Mouse (Mus musculus) frontal cortex, adult 2 months (tissue): ENCODE data around the gene Ank2. TPM values are rescaled to one million over a fixed set of nuclear protein-coding genes. Genes with fewer than 3 reads are reported as not detected.
A peak's percentile ranks its signal among the peaks of the same experiment; 100 is the strongest.
"Not testable (repeated sequence)": the region's sequence is repeated elsewhere in the genome, so short reads cannot be mapped to it uniquely, and the experiment has no call there.

Source experiments
- DNase-seq, 2 experiments: peaks; one replicate each; pipeline ENCODE4 v3.0.0; 2022; ENCODE audit warnings: low spot score in 1 of 2; ENCODE audit errors: extremely low spot score in 1 of 2
- polyA plus RNA-seq: library from polyadenylated mRNA; depleted of rRNA; stranded (reverse); fragments of >200 nt; gene quantifications from 2 replicates; pipeline ENCODE4 v1.2.3, GENCODE M21; 2012

Gene Ank2
- polyA plus RNA-seq, 1 experiment = 402 TPM

DNA sequence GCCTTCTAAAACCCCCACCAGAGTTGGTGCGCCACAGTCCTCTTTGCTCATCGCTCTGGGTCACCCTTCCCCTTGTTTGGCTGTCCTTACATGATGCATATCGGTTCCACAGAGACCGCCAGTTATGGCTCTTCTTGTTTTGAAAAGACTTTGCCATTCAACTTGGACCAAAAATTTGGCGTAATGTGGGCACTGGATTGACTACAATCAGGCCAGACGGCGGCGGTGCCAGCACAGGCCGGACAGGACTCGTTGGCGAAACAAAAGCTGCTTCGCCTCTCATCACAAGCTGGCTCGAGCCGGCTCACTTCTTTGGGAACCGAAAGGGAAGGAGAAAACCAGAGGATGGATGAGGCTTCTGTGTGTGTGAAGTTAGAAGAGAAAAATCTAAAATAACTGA is 135.6 kb downstream of the Ank2 start:
- DNase-seq = peak in 1 of 2 experiments; percentile 47

GRCm38 (mm10) chr3:127362611-127363393 is 136.3 kb downstream of the Ank2 start:
- no peak for DNase-seq

- DNase-seq = no peak
Measured at GRCm38 (mm10) chr3:127361846-127362245, 137.3 kb downstream of the Ank2 start.

GRCm38 (mm10) chr3:127361384-127361783 is 137.8 kb downstream of the Ank2 start:
- no peak for DNase-seq

- DNase-seq = no peak
Measured at GRCm38 (mm10) chr3:127355252-127355651, 143.9 kb downstream of the Ank2 start.

DNA sequence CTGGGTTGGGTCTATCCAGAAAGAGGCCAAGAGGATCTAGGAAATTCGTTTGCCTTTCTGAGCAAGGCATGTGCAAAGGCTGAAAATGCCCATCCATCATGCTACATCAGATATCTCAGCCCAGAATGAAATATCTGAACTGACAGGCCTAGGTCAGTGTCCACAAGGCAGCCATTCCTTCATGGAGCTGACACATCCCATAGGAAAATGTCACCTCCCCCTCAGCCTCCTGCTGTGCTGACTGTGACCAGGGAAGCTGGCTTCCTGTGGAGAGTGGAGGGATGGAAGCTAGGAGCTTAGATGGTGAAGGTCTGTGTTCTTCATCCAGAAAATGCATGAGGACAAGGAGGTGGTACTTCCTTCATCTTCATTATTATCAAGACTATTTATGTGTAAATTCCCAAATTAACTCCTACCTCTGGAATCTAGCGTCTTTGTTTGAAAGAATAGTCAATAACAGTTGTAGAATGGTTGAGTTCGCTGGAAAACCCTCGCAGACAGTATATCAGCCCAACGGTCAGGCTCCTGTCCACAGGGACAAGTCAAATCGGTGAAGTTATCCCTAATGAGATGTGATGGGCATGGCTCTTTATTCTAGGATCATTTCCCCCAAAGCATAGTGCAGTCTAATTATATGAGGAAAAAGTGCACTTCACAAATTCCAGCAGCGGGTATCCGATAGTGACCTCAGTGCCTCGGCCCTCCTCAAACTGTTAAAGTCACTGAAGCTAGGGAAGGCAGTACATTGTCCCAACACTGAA is 148.4 kb downstream of the Ank2 start:
- DNase-seq = no peak

- no peak for DNase-seq
Measured at GRCm38 (mm10) chr3:127348926-127349325, 150.2 kb downstream of the Ank2 start.

- no peak for DNase-seq
Measured at GRCm38 (mm10) chr3:127345860-127346459, 153.2 kb downstream of the Ank2 start.

DNA sequence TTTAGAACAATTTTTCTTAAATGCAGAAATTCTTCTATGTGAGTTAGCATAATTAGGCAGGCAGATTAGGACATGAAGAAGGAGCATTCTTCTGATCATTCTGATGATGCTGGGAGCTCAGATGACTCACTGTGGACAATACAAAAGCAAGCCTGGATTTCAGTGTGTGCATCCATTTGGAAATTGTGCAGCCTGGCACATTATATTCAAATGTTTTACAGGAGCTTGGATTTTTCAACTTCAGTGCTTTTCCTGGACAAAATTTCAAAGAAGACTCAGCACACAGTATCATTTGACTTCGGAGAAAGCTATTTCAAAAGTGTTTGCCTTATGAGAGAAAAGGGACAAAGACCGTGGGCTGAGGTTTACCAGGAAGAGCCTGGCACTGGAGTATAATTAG is 157.8 kb downstream of the Ank2 start:
- DNase-seq = no peak

DNA sequence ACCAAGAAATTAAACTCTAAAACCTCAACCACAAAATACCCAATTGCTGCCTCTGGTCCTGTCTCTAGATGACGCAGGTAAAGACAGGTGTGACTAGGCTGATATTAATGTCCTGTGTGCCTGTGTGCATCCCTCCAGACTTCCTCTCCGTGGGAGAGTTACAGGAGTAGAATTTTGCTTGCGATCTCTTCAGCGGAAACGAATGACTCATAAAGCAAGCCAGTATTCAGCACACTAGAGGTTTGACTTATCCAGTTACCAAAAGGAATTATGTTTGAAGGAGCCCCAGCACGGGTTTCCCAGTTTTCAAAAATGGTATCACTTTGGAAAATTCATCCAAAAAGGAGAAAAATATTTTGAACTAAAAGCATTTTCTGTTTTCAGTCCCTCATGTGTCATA is 164.3 kb downstream of the Ank2 start:
- peak in 1 of 2 experiments; percentile 66 for DNase-seq

DNA sequence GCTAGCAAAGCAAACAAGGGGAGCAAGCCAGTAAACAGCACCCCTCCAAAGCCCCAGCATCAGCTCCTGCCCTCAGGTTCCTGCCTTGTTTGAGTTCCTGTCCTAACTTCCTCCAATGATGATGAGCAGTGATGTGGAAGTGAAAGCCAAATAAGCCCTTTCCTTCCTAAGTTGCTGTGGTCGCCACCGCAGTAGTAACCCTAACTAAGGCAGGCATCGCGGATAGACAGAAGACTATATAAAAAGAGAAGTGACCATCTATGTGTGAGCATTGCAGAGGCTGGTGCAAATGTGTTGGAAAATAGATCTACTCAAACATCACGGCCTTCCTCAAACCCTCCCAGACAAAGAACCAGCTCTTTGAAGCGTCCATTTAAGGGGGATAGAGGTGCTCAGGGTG is 167.6 kb downstream of the Ank2 start:
- DNase-seq = no peak

GRCm38 (mm10) chr3:127326355-127326754 is 172.8 kb downstream of the Ank2 start:
- no peak for DNase-seq

DNA sequence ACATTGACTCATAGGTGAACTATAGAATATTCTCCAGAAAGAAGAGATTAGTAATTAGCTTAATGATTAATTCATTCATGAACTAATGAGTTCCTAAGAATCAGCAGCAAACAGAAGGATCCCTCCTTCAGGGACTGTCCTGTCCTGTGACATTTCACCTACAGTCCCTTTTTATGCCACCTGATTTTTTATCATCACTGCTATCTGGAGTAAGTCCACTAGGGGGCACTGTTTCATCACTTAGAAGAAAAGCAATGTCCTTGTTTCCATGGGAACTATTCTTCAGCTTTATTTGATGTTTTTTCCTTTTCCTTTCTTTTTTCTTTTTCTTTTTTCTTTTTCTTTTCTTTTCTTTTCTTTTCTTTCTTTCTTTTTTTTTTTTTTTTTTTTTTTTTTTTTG is 176.3 kb downstream of the Ank2 start:
- peak; percentile 26 to 88 for DNase-seq

DNA sequence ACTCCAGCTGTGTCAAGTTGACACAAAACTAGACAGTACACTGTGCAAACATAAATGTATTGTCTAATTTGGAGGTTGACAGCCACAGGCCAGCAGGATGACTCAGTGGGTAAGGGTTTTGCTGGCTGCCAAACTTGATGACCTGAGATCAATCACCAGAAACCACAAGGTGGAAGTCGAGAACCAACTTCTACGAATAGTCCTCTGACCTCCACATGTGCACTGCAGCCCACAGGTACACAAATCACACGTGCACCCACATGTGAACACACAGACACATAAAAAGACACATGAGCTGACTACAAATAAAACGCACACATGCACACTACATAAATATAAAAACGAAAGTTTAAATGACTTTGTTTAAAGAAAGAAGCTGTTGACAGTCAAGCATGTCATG is 177.5 kb downstream of the Ank2 start:
- DNase-seq = no peak

- not testable (repeated sequence) for DNase-seq
Measured at GRCm38 (mm10) chr3:127321031-127321430, 178.1 kb downstream of the Ank2 start.

GRCm38 (mm10) chr3:127320311-127320710 is 178.8 kb downstream of the Ank2 start:
- DNase-seq = no peak

DNA sequence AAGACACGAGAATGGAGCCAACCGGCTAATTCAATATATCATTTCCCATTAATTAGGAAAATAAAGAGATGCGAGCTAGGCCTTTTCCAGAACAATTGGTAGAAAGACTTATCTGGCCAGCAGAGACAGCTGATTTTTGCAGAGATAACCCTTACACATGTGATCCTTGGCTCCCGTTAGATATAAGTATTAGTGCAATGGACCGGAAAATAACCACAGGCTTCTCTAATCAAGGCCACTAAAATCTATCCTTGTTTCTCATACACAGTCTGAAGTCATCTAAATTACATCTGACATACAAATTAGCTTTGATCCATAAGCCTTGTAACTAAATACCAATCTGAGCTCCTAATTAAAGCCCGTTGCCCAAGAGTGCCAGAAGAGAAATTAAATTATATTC is 181.5 kb downstream of the Ank2 start:
- no peak for DNase-seq

GRCm38 (mm10) chr3:127316717-127317116 is 182.4 kb downstream of the Ank2 start:
- no peak for DNase-seq

- no peak for DNase-seq
Measured at GRCm38 (mm10) chr3:127311521-127311920, 187.6 kb downstream of the Ank2 start.

GRCm38 (mm10) chr3:127310079-127310478 is 189.1 kb downstream of the Ank2 start:
- DNase-seq = no peak

- DNase-seq = no peak
Measured at GRCm38 (mm10) chr3:127303957-127304553, 195.1 kb downstream of the Ank2 start.
